Mouse (Mus musculus) embryo, embryonic 11.5 days (tissue): ENCODE results near the gene Cfap299.
A peak's percentile ranks its signal among the peaks of the same experiment; 100 is the strongest.
"Not testable (repeated sequence)": the region's sequence is repeated elsewhere in the genome, so short reads cannot be mapped to it uniquely, and the experiment has no call there.

Experiments used
- DNase-seq: peaks from one replicate; pipeline ENCODE4 v3.0.0-alpha.2; 2012; ENCODE audit warnings: low read depth, low spot score

Cfap299 gene

GRCm38 (mm10) chr5:98522270-98522977, 193.3 kb downstream of the Cfap299 start:
- DNase-seq, result no peak

- DNase-seq, result no peak
Observed at GRCm38 (mm10) chr5:98523050-98523449, 193.9 kb downstream of the Cfap299 start.

- no peak for DNase-seq
Observed at GRCm38 (mm10) chr5:98523783-98524182, 194.7 kb downstream of the Cfap299 start.

- no peak for DNase-seq
Observed at GRCm38 (mm10) chr5:98541333-98541732, 212.2 kb downstream of the Cfap299 start.

- DNase-seq, result no peak
Observed at GRCm38 (mm10) chr5:98550285-98550684, 221.2 kb downstream of the Cfap299 start.

- no peak for DNase-seq
Observed at GRCm38 (mm10) chr5:98550873-98551272, 221.8 kb downstream of the Cfap299 start.

- DNase-seq, result no peak
Observed at GRCm38 (mm10) chr5:98552395-98552794, 223.3 kb downstream of the Cfap299 start, which contains the start of gene Gm11111. Gene Gm11111, plus strand, starts transcription at chr5:98552695.

GRCm38 (mm10) chr5:98552811-98553601, 223.9 kb downstream of the Cfap299 start:
- DNase-seq, result no peak

- DNase-seq, result no peak
Observed at GRCm38 (mm10) chr5:98561301-98561700, 232.2 kb downstream of the Cfap299 start.

GRCm38 (mm10) chr5:98562806-98563205, 233.7 kb downstream of the Cfap299 start:
- DNase-seq, result no peak

- DNase-seq, result no peak
Observed at GRCm38 (mm10) chr5:98563801-98564200, 234.7 kb downstream of the Cfap299 start.

GRCm38 (mm10) chr5:98566461-98567193, 237.5 kb downstream of the Cfap299 start:
- no peak for DNase-seq

GRCm38 (mm10) chr5:98568481-98568880, 239.4 kb downstream of the Cfap299 start:
- DNase-seq, result no peak

- no peak for DNase-seq
Observed at GRCm38 (mm10) chr5:98569029-98569513, 240.0 kb downstream of the Cfap299 start.

- no peak for DNase-seq
Observed at GRCm38 (mm10) chr5:98572392-98572791, 243.3 kb downstream of the Cfap299 start.

GRCm38 (mm10) chr5:98574711-98575470, 245.8 kb downstream of the Cfap299 start:
- DNase-seq, result peak; percentile 31

- DNase-seq, result no peak
Observed at GRCm38 (mm10) chr5:98575471-98575834, 246.3 kb downstream of the Cfap299 start.

GRCm38 (mm10) chr5:98576538-98576937, 247.4 kb downstream of the Cfap299 start:
- DNase-seq, result not testable (repeated sequence)

GRCm38 (mm10) chr5:98578398-98578797, 249.3 kb downstream of the Cfap299 start:
- DNase-seq, result no peak

- no peak for DNase-seq
Observed at GRCm38 (mm10) chr5:98580811-98581210, 251.7 kb downstream of the Cfap299 start.

- DNase-seq, result no peak
Observed at GRCm38 (mm10) chr5:98582051-98582450, 252.9 kb downstream of the Cfap299 start.
